ENCODE assay signal across 8 mouse cellular contexts in genomic region chr8:88198551-88198944, GRCm38 (mm10). TPM values are rescaled to one million over a fixed set of nuclear protein-coding genes. Genes with fewer than 3 reads are reported as not detected.
A peak's percentile ranks its signal among the peaks of the same experiment; 100 is the strongest.
DNase-seq lines count a peak whose midpoint lies in the region; ATAC-seq lines count a peak whose summit lies in the region.

No protein-coding gene starts in this region.

- H3K36me3 ChIP-seq in forebrain, embryonic 14.5 days (ENCODE audit: control insufficient read depth, insufficient read depth, low read length), result no peaks in the 10 kb centered on the region
- H3K36me3 ChIP-seq in midbrain, embryonic 12.5 days, result no peaks in the 10 kb centered on the region

- H3K4me3 ChIP-seq in forebrain, embryonic 14.5 days (ENCODE audit: low read depth, low read length), result peak overlapping the region; percentile 81
- H3K4me3 ChIP-seq in midbrain, embryonic 12.5 days, result peak overlapping the region; percentile 76

- peak overlapping the region; percentile 94 for H3K27ac ChIP-seq in forebrain, embryonic 14.5 days (ENCODE audit: low read depth, low read length)
- H3K27ac ChIP-seq in midbrain, embryonic 12.5 days (replicated peaks), result peak overlapping the region; percentile 97

- H3K27me3 ChIP-seq in forebrain, embryonic 14.5 days (replicated peaks; ENCODE audit: control insufficient read depth, insufficient read depth, low read length), result no peaks in the 10 kb centered on the region
- no peaks in the 10 kb centered on the region for H3K27me3 ChIP-seq in midbrain, embryonic 12.5 days

- DNase-seq in adrenal gland, postnatal 14 days, result peak; percentile 32
- DNase-seq in adrenal gland, adult 2 months, result no peak
- DNase-seq in lung, adult 18-20 months, result peak; percentile 34 to 56
- no peak for DNase-seq in lung, postnatal 4 days
- DNase-seq in forebrain, embryonic 14.5 days (ENCODE audit: low spot score), result peak; percentile 67
- peak; percentile 18 for DNase-seq in left cerebral cortex, postnatal 4 days

- ATAC-seq in forebrain, embryonic 14.5 days, result no peak
- ATAC-seq in midbrain, embryonic 12.5 days (ENCODE audit: low FRiP score, low read depth), result peak; percentile 20; the same call in 1 of the 2 replicates
- no peak for ATAC-seq in monocyte, adult 5-6 weeks (replicated peaks; ENCODE audit: insufficient number of reproducible peaks, low FRiP score, low TSS enrichment, poor library complexity, severe bottlenecking)

- peak overlapping the region; percentile 73 for H3K4me2 ChIP-seq in forebrain, embryonic 14.5 days (ENCODE audit: low read length)
- H3K4me2 ChIP-seq in midbrain, embryonic 12.5 days (replicated peaks), result peak overlapping the region; percentile 92

- peaks cover 18% of the 10 kb centered on the region for H3K4me1 ChIP-seq in forebrain, embryonic 14.5 days (ENCODE audit: control insufficient read depth, insufficient read depth, low read length)
- H3K4me1 ChIP-seq in midbrain, embryonic 12.5 days, result peaks cover 26% of the 10 kb centered on the region

- no peaks in the 10 kb centered on the region for H3K9me3 ChIP-seq in forebrain, embryonic 14.5 days (replicated peaks; ENCODE audit: control insufficient read depth, low read length)
- no peaks in the 10 kb centered on the region for H3K9me3 ChIP-seq in midbrain, embryonic 12.5 days

- intact Hi-C loops in left cerebral cortex, postnatal 4 days (cut with DNase I), result no loop called here

- WGBS in forebrain, embryonic 14.5 days, result 0% methylated on average over 10 of the region's 10 CpGs
- under 1% methylated on average over 10 of the region's 10 CpGs for WGBS in midbrain, embryonic 12.5 days

- peak overlapping the region; percentile 84 for H3K9ac ChIP-seq in forebrain, embryonic 14.5 days (ENCODE audit: low read length)
- H3K9ac ChIP-seq in midbrain, embryonic 12.5 days (replicated peaks), result peak overlapping the region; percentile 85

RNA-seq across cellular contexts. Expression of gene Tent4b, which starts 0.5 kb away (rescaled TPM):
- 32.0 and 32.5 TPM in 2 replicates for total RNA-seq in adrenal gland, postnatal 14 days (2021)
- 10 to 100 TPM; 24.5 to 29.4 TPM for total RNA-seq in adrenal gland, adult 2 months (2021)
- polyA plus RNA-seq in adrenal gland, adult 2 months (2012; rRNA removed), result 11.7 and 12.6 TPM in 2 replicates
- 9.6 and 10.5 TPM in 2 replicates for polyA plus RNA-seq in forebrain, embryonic 14.5 days (2014; fragmentation: Nextera tagmentation; extraction: Ambion mirVana)
- total RNA-seq in left cerebral cortex, postnatal 4 days (2021), result 10 to 100 TPM; 40.5 to 45.4 TPM
- polyA plus RNA-seq in midbrain, embryonic 12.5 days (2016; fragmentation: Nextera tagmentation; extraction: Ambion mirVana), result 11.8 and 15.1 TPM in 2 replicates
- 53.0 to 75.7 TPM (median 54.4 TPM) in 3 replicates for total RNA-seq in monocyte, adult 5-6 weeks (2017)

Comparison
In these comparisons a context has a peak if more than half of its experiments do, and no peak if none do; other contexts are left out.
1. DNase-seq: peak in adrenal gland, postnatal 14 days (single experiment), lung, adult 18-20 months (2 of 2), forebrain, embryonic 14.5 days (single experiment) and left cerebral cortex, postnatal 4 days (single experiment); none in adrenal gland, adult 2 months (single experiment) and lung, postnatal 4 days (0 of 2).